Mouse (Mus musculus): ENCODE measurements around the gene Gm15140.
"Not testable (repeated sequence)": the region's sequence is repeated elsewhere in the genome, so short reads cannot be mapped to it uniquely, and the experiment has no call there.

The Gm15140 gene

GRCm38 (mm10) chrX:154120585-154120984, at the start of gene Gm15140:
Gm15140 (minus strand) TSS chrX:154120685.
- DNase-seq (ENCODE audit: extremely low read depth, insufficient read length, low spot score) = not testable (repeated sequence)

All from 3134 (cell line).